Mouse (Mus musculus): ENCODE measurements at regions not wholly inside any gene's neighbourhood (a gene's known extent, or its start where the extent isn't known, plus 50 kb on each side); places are given as distances from the start of the nearest gene placed in this dataset.

DNA sequence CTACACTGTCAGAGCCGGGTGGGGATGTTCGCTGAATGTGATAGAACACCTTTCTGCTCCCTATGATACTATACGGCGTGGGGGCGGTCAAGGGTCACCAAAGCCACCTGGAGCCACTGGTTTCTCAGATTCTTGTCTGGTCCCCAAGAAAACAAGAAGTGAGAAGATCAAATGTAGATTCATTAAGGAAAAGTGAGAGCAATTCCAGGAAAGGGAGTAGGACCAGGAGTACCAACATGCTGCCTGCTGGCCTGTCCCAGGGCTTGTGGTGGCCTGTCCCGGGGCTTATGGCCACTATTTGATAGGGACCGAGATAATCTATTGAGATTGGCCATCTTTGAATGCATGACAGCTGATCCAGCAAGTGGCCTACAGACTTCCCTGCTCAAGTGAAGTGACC is 58.8 kb upstream of the Fut8 start:
- Histone ChIP-seq H3K4me1 (ENCODE audit: control insufficient read depth) (no peaks in the 10 kb centered on the region), H3K36me3 (ENCODE audit: control insufficient read depth) (no peaks in the 10 kb centered on the region), H3K9me3 (ENCODE audit: control insufficient read depth, low read length) (no peaks in the 10 kb centered on the region), H3K4me3 (replicated peaks) (no peak overlapping the region), H3K27me3 (ENCODE audit: control insufficient read depth) (no peaks in the 10 kb centered on the region)
- TF ChIP-seq TAL1 (IDR thresholded peaks at IDR 0.05; ENCODE audit: low read length) (no peak), GATA1 (IDR thresholded peaks at IDR 0.05; ENCODE audit: low read length) (no peak)

GRCm38 (mm10) chr12:77177811-77178578 is 59.9 kb upstream of the Fut8 start:
- TF ChIP-seq TAL1 (IDR thresholded peaks at IDR 0.05; ENCODE audit: low read length) = no peak
- no peak for TF ChIP-seq GATA1 (IDR thresholded peaks at IDR 0.05; ENCODE audit: low read length)
- no peaks in the 10 kb centered on the region for H3K4me1 ChIP-seq (ENCODE audit: control insufficient read depth)
- no peaks in the 10 kb centered on the region for H3K9me3 ChIP-seq (ENCODE audit: control insufficient read depth, low read length)
- no peaks in the 10 kb centered on the region for H3K27me3 ChIP-seq (ENCODE audit: control insufficient read depth)
- no peaks in the 10 kb centered on the region for H3K36me3 ChIP-seq (ENCODE audit: control insufficient read depth)
- H3K4me3 ChIP-seq (replicated peaks) = no peak overlapping the region

GRCm38 (mm10) chr12:77177303-77177702 is 60.6 kb upstream of the Fut8 start:
- Histone ChIP-seq H3K4me1 (ENCODE audit: control insufficient read depth) (no peaks in the 10 kb centered on the region), H3K27me3 (ENCODE audit: control insufficient read depth) (no peaks in the 10 kb centered on the region), H3K9me3 (ENCODE audit: control insufficient read depth, low read length) (no peaks in the 10 kb centered on the region), H3K4me3 (replicated peaks) (no peak overlapping the region), H3K36me3 (ENCODE audit: control insufficient read depth) (no peaks in the 10 kb centered on the region)
- TF ChIP-seq GATA1 (IDR thresholded peaks at IDR 0.05; ENCODE audit: low read length) (no peak), TAL1 (IDR thresholded peaks at IDR 0.05; ENCODE audit: low read length) (no peak)

DNA sequence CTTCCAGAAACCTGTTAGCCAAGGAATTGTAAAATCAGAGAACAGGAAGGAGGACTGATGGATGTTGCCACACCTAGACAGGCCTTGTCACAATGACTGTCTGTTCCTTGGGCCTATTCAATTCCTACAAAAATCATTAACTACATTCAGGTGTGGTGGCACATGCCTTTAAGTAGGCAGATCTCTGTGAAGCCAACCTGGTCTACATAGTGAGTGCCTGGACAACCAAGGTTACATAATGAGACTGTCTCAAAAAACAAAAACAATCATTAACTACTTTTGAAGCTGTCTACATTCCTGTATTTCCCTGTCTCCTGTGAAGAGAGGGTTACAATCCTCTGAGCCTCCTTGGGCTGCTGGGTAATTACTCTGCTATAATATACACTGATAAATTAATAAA is 63.9 kb upstream of the Fut8 start:
- TF ChIP-seq TAL1 (IDR thresholded peaks at IDR 0.05; ENCODE audit: low read length) (no peak), GATA1 (IDR thresholded peaks at IDR 0.05; ENCODE audit: low read length) (no peak)
- Histone ChIP-seq H3K4me1 (ENCODE audit: control insufficient read depth) (no peaks in the 10 kb centered on the region), H3K27me3 (ENCODE audit: control insufficient read depth) (no peaks in the 10 kb centered on the region), H3K36me3 (ENCODE audit: control insufficient read depth) (no peaks in the 10 kb centered on the region), H3K9me3 (ENCODE audit: control insufficient read depth, low read length) (no peaks in the 10 kb centered on the region), H3K4me3 (replicated peaks) (no peak overlapping the region)

DNA sequence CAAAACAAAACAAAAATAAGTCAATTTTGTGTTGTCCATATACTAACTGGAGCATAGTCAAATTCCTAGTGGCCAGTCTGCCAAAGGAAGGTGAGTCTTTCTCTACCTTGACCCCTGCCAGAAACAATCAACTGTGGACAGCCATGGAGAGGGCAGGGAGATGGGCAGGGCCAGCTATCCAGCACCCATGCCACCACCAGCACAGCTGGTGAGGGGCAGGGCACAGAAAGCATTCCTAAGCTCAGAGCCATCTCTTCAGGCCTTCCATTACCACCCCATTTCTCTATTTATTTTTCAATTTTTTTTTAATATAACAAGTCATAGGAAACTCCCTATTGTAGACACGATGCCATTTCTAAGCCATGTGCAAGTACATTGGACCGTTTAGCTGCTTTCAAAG is 65.4 kb upstream of the Fut8 start:
- no peaks in the 10 kb centered on the region for H3K4me1 ChIP-seq (ENCODE audit: control insufficient read depth)
- TF ChIP-seq GATA1 (IDR thresholded peaks at IDR 0.05; ENCODE audit: low read length) (no peak), TAL1 (IDR thresholded peaks at IDR 0.05; ENCODE audit: low read length) (no peak)
- no peaks in the 10 kb centered on the region for H3K9me3 ChIP-seq (ENCODE audit: control insufficient read depth, low read length)
- no peaks in the 10 kb centered on the region for H3K27me3 ChIP-seq (ENCODE audit: control insufficient read depth)
- no peaks in the 10 kb centered on the region for H3K36me3 ChIP-seq (ENCODE audit: control insufficient read depth)
- no peak overlapping the region for H3K4me3 ChIP-seq (replicated peaks)

- no peaks in the 10 kb centered on the region for H3K36me3 ChIP-seq (ENCODE audit: control insufficient read depth)
- TF ChIP-seq GATA1 (IDR thresholded peaks at IDR 0.05; ENCODE audit: low read length) (no peak), TAL1 (IDR thresholded peaks at IDR 0.05; ENCODE audit: low read length) (no peak)
Measured at GRCm38 (mm10) chr12:77170257-77170656, 67.7 kb upstream of the Fut8 start.

GRCm38 (mm10) chr12:77168367-77168766 is 69.6 kb upstream of the Fut8 start:
- H3K4me1 ChIP-seq (ENCODE audit: control insufficient read depth) = no peaks in the 10 kb centered on the region
- no peak overlapping the region for H3K4me3 ChIP-seq (replicated peaks)
- H3K27me3 ChIP-seq (ENCODE audit: control insufficient read depth) = no peaks in the 10 kb centered on the region
- H3K36me3 ChIP-seq (ENCODE audit: control insufficient read depth) = no peaks in the 10 kb centered on the region
- H3K9me3 ChIP-seq (ENCODE audit: control insufficient read depth, low read length) = no peaks in the 10 kb centered on the region
- no peak for TF ChIP-seq GATA1 (IDR thresholded peaks at IDR 0.05; ENCODE audit: low read length)
- no peak for TF ChIP-seq TAL1 (IDR thresholded peaks at IDR 0.05; ENCODE audit: low read length)

More at GRCm38 (mm10) chr12:77170257-77170656, 67.7 kb upstream of the Fut8 start:
- Histone ChIP-seq H3K4me3 (replicated peaks) (no peak overlapping the region), H3K27me3 (ENCODE audit: control insufficient read depth) (no peaks in the 10 kb centered on the region), H3K9me3 (ENCODE audit: control insufficient read depth, low read length) (no peaks in the 10 kb centered on the region), H3K4me1 (ENCODE audit: control insufficient read depth) (no peaks in the 10 kb centered on the region)

DNA sequence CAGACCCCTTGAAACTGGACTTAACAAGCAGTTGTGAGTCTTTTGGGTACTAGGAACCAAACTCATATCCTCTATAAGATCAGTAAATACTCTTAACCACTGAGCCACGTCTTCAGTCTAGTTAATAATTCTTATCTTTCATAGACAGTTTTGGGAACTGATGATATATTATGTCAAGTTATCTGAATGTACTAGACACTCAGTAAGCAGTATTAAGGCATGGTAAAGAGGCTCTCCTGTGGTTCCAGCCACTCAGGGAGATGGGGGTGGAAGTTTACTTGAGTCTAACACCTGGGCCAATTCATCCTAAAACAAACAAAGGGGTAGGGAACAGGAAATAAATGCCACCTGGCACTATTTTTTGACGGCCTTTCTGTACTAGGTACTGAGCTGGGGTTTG is 81.2 kb upstream of the Fut8 start:
- no peaks in the 10 kb centered on the region for H3K9me3 ChIP-seq (ENCODE audit: control insufficient read depth, low read length)
- no peak overlapping the region for H3K4me3 ChIP-seq (replicated peaks)
- H3K4me1 ChIP-seq (ENCODE audit: control insufficient read depth) = no peaks in the 10 kb centered on the region; the same call in 1 of the 2 replicates
- no peak for TF ChIP-seq TAL1 (IDR thresholded peaks at IDR 0.05; ENCODE audit: low read length)
- TF ChIP-seq GATA1 (IDR thresholded peaks at IDR 0.05; ENCODE audit: low read length) = no peak
- H3K36me3 ChIP-seq (ENCODE audit: control insufficient read depth) = no peaks in the 10 kb centered on the region
- H3K27me3 ChIP-seq (ENCODE audit: control insufficient read depth) = no peaks in the 10 kb centered on the region

DNA sequence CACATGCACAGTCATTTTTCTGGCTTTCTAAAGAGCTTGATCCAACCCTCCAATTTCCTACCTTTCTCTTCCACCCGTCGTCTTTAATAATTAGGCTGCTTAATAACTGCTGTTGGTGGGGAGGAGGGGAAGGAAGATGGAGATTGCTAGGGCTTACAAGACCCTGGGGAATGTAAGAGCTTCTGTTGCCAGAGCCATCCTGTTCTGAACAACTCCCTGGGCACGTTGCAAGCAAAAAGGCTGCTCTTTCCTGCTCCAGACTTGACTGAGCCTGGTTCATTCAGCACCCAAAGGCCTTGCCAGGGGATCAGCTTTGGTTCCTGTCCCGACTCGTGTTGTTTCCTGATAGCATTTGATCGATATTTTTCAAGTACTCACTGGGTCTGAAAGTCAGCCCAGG is 82.3 kb upstream of the Fut8 start:
- Histone ChIP-seq H3K4me1 (ENCODE audit: control insufficient read depth) (no peaks in the 10 kb centered on the region; the same call in 1 of the 2 replicates), H3K4me3 (replicated peaks) (no peak overlapping the region), H3K9me3 (ENCODE audit: control insufficient read depth, low read length) (no peaks in the 10 kb centered on the region), H3K36me3 (ENCODE audit: control insufficient read depth) (no peaks in the 10 kb centered on the region), H3K27me3 (ENCODE audit: control insufficient read depth) (no peaks in the 10 kb centered on the region)
- TF ChIP-seq GATA1 (IDR thresholded peaks at IDR 0.05; ENCODE audit: low read length) (no peak), TAL1 (IDR thresholded peaks at IDR 0.05; ENCODE audit: low read length) (no peak)

- H3K4me3 ChIP-seq (replicated peaks) = no peak overlapping the region
- H3K4me1 ChIP-seq (ENCODE audit: control insufficient read depth) = no peaks in the 10 kb centered on the region
- no peaks in the 10 kb centered on the region for H3K27me3 ChIP-seq (ENCODE audit: control insufficient read depth)
- TF ChIP-seq TAL1 (IDR thresholded peaks at IDR 0.05; ENCODE audit: low read length) (no peak), GATA1 (IDR thresholded peaks at IDR 0.05; ENCODE audit: low read length) (no peak)
- no peaks in the 10 kb centered on the region for H3K9me3 ChIP-seq (ENCODE audit: control insufficient read depth, low read length)
- H3K36me3 ChIP-seq (ENCODE audit: control insufficient read depth) = no peaks in the 10 kb centered on the region
Measured at GRCm38 (mm10) chr12:77151471-77151870, 86.5 kb upstream of the Fut8 start.

Measured in erythroblast, embryonic 14.5 days (primary cell).